Mouse (Mus musculus) kidney, embryonic 16.5 days (tissue): Measurements from ENCODE around the gene Fbxo8. TPM values are rescaled to one million over a fixed set of nuclear protein-coding genes. Genes with fewer than 3 reads are reported as not detected.

ENCODE experiments used
- ATAC-seq: fragments of 200-750 bp; cut with Nextera tagmentation; 2 replicates; pipeline ENCODE4 v1.8.0; 2017; ENCODE audit warnings: moderate TSS enrichment; ENCODE audit not compliant: low FRiP score, low TSS enrichment
- H3K27ac ChIP-seq: fragments of 300-500 bp; sonication (generic); 2 replicates; pipeline ENCODE4 v1.5.1; 2014; ENCODE audit warnings: low read length
- H3K27me3 ChIP-seq: fragments of 300-500 bp; sonication (generic); 2 replicates; pipeline ENCODE4 v1.6.1; 2014; ENCODE audit warnings: low read length, control low read depth, mixed read lengths; ENCODE audit not compliant: insufficient read depth
- H3K36me3 ChIP-seq: fragments of 300-500 bp; sonication (generic); 2 replicates; pipeline ENCODE4 v1.6.1; 2014; ENCODE audit warnings: low read length, control low read depth, mixed read lengths; ENCODE audit not compliant: insufficient read depth
- H3K4me1 ChIP-seq: fragments of 300-500 bp; sonication (generic); 2 replicates; pipeline ENCODE4 v1.6.1; 2014; ENCODE audit warnings: low read length, control low read depth, mixed read lengths; ENCODE audit not compliant: insufficient read depth
- H3K4me2 ChIP-seq: fragments of 300-500 bp; sonication (generic); replicated peaks from 2 replicates; pipeline ENCODE4 v1.6.1; 2014; ENCODE audit warnings: low read depth, low read length
- H3K4me3 ChIP-seq: fragments of 300-500 bp; sonication (generic); 2 replicates; pipeline ENCODE4 v1.5.1; 2014; ENCODE audit warnings: mild to moderate bottlenecking, low read length
- H3K9ac ChIP-seq: fragments of 300-500 bp; sonication (generic); replicated peaks from 2 replicates; pipeline ENCODE4 v1.6.1; 2014; ENCODE audit warnings: low read length
- H3K9me3 ChIP-seq: fragments of 300-500 bp; sonication (generic); 2 replicates; pipeline ENCODE4 v1.6.1; 2016; ENCODE audit warnings: low read length, control low read depth
- WGBS: fragments of 180-500 bp; shearing (Covaris S2); extraction: QIAGEN DNeasy Blood & Tissue Kit; methylation state at CpG from one replicate; pipeline ENCODE4 v1.1.7; 2014; 5-methylcytosine and 5-hydroxymethylcytosine counted together
- microRNA-seq: library from miRNA; unstranded; fragments of <30 nt; microRNA quantifications from one replicate; pipeline ENCODE4, GENCODE M21; 2016
- polyA plus RNA-seq: library from polyadenylated mRNA; unstranded; fragments of >200 nt; fragmentation: Nextera tagmentation; extraction: Ambion mirVana; gene quantifications from 2 replicates; pipeline ENCODE4 v1.2.1, GENCODE M21; 2015

The Fbxo8 gene
- polyA plus RNA-seq, 1 experiment from 2014 or later, result 48.6 TPM

DNA sequence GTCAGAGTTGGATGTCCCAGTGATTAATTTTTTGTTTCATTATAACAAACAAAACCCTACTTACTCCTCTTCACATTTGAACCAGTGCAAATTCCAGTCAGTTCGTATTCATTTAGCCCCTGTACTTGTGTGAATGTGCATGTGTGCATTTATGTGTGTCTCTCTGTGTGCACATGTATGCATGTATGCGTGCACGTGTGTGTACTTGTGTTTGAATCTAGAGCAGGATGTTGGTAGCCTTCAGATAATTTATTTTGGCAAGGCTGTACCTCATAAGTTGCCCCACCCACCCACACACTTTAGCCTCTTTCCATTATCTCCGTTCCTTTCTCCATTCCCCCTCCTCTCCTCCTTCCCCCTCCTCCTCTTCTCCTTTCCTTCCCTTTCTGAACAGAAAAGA lies 70.2 kb downstream of the Fbxo8 start:
- no peaks in the 10 kb centered on the region for H3K36me3 ChIP-seq
- peaks cover 57% of the 10 kb centered on the region for H3K27me3 ChIP-seq
- 33% methylated on average over 4 of the region's 4 CpGs for WGBS

DNA sequence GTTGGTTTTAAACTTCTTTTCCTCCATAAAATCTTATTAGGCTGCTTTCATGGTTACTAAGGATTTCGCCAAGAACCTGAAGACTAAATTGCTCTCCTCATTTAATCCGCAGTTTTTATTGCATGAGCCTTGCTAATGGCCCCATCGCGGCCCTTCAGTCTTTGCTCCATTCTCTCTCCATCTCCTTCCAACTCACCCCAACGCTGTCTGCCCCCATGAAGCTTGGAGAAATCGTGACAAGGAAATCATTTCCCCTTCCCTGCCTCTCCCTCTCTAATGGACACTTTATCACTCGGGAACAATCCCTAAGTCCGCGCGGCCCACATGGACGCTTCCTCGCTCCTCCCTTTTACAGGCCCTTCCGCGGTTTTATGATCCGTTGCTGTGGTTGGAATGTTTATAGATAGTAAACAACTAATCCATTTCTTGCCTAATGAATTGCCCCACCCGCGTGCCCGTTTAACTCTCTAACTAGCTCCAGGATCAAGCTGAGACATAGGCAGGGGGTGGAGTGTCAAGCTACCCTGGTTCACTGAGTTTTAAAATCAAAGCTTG lies 71.7 kb downstream of the Fbxo8 start:
- peaks cover 10% of the 10 kb centered on the region for H3K4me1 ChIP-seq
- H3K27me3 ChIP-seq, result peaks cover 52% of the 10 kb centered on the region
- peak; percentile 46; the same call in 1 of the 2 replicates for ATAC-seq
- H3K9ac ChIP-seq, result no peak overlapping the region
- H3K36me3 ChIP-seq, result no peaks in the 10 kb centered on the region
- no peak overlapping the region for H3K27ac ChIP-seq
- peak overlapping the region; percentile 45 for H3K4me2 ChIP-seq
- H3K9me3 ChIP-seq, result no peaks in the 10 kb centered on the region
- WGBS, result 2% methylated on average over 18 of the region's 18 CpGs
- peak overlapping the region; percentile 28 for H3K4me3 ChIP-seq

More for the DNA sequence above, 70.2 kb downstream of the Fbxo8 start:
- no peaks in the 10 kb centered on the region for H3K9me3 ChIP-seq
- peaks cover 10% of the 10 kb centered on the region for H3K4me1 ChIP-seq
- no peak for ATAC-seq
- H3K27ac ChIP-seq, result no peak overlapping the region
- H3K4me3 ChIP-seq, result no peak overlapping the region
- no peak overlapping the region for H3K9ac ChIP-seq
- H3K4me2 ChIP-seq, result no peak overlapping the region

GRCm38 (mm10) chr8:56623346-56623745 lies 72.5 kb downstream of the Fbxo8 start:
- Histone ChIP-seq H3K4me2 (peak overlapping the region; percentile 45), H3K9ac (no peak overlapping the region), H3K27me3 (peaks cover 47% of the 10 kb centered on the region), H3K36me3 (no peaks in the 10 kb centered on the region), H3K4me3 (no peak overlapping the region), H3K27ac (no peak overlapping the region), H3K4me1 (peaks cover 10% of the 10 kb centered on the region), H3K9me3 (no peaks in the 10 kb centered on the region)
- 8% methylated on average over 10 of the region's 10 CpGs for WGBS
- peak; percentile 75; the same call in 1 of the 2 replicates for ATAC-seq

- Histone ChIP-seq H3K4me1 (no peaks in the 10 kb centered on the region), H3K9ac (no peak overlapping the region), H3K27ac (no peak overlapping the region), H3K27me3 (peaks cover 3% of the 10 kb centered on the region; the same call in 1 of the 2 replicates), H3K4me3 (no peak overlapping the region), H3K9me3 (no peaks in the 10 kb centered on the region), H3K36me3 (no peaks in the 10 kb centered on the region), H3K4me2 (no peak overlapping the region)
- WGBS, result 52% methylated on average over 4 of the region's 4 CpGs
- no peak for ATAC-seq
These were observed 78.3 kb downstream of the Fbxo8 start for GRCm38 (mm10) chr8:56629160-56629559.

GRCm38 (mm10) chr8:56639277-56639676 lies 88.4 kb downstream of the Fbxo8 start:
- H3K36me3 ChIP-seq, result no peaks in the 10 kb centered on the region
- no peak overlapping the region for H3K4me3 ChIP-seq
- H3K4me2 ChIP-seq, result no peak overlapping the region
- H3K27me3 ChIP-seq, result no peaks in the 10 kb centered on the region
- 56% methylated on average over 6 of the region's 6 CpGs for WGBS
- no peak for ATAC-seq
- no peaks in the 10 kb centered on the region for H3K9me3 ChIP-seq
- no peaks in the 10 kb centered on the region for H3K4me1 ChIP-seq
- H3K9ac ChIP-seq, result no peak overlapping the region
- no peak overlapping the region for H3K27ac ChIP-seq

Small RNAs within 50 kb of the gene (microRNA-seq; reads per million reads assigned to microRNA genes)
- gene Gm25992, result not detected

Other genes with a start within 250 kb of the Fbxo8 start
- gene Cep44, start within 50 bp of the Fbxo8 start, polyA plus RNA-seq, result 39.0 and 40.5 TPM in 2 replicates